Mouse (Mus musculus) embryonic facial prominence, embryonic 10.5 days (tissue): ENCODE data around the gene 1700008O03Rik. TPM values are rescaled to one million over a fixed set of nuclear protein-coding genes. Genes with fewer than 3 reads are reported as not detected.

Experiments used
- DNase-seq: peaks from one replicate; pipeline ENCODE4 v3.0.0-alpha.2; 2017; ENCODE audit warnings: low spot score
- H3K27ac ChIP-seq: fragments of 300-500 bp; sonication (generic); replicated peaks from 2 replicates; pipeline ENCODE4 v1.5.1; 2016; ENCODE audit warnings: mild to moderate bottlenecking
- H3K27me3 ChIP-seq: fragments of 300-500 bp; sonication (generic); replicated peaks from 2 replicates; pipeline ENCODE4 v1.6.1; 2016; ENCODE audit warnings: low read depth, mild to moderate bottlenecking; ENCODE audit not compliant: poor library complexity, severe bottlenecking
- H3K36me3 ChIP-seq: fragments of 300-500 bp; sonication (generic); replicated peaks from 2 replicates; pipeline ENCODE4 v1.6.1; 2016; ENCODE audit warnings: mild to moderate bottlenecking, moderate library complexity
- H3K4me1 ChIP-seq: fragments of 300-500 bp; sonication (generic); 2 replicates; pipeline ENCODE4 v1.6.1; 2016
- H3K4me3 ChIP-seq: fragments of 300-500 bp; sonication (generic); 2 replicates; pipeline ENCODE4 v1.5.1; 2016; ENCODE audit warnings: mild to moderate bottlenecking, moderate library complexity
- H3K9me3 ChIP-seq: fragments of 300-500 bp; sonication (generic); 2 replicates; pipeline ENCODE4 v1.6.1; 2016; ENCODE audit warnings: mild to moderate bottlenecking
- WGBS: fragments of 180-500 bp; shearing (Covaris S2); methylation state at CpG from one replicate; pipeline ENCODE4 v1.1.7; 2016; 5-methylcytosine and 5-hydroxymethylcytosine counted together
- polyA plus RNA-seq: library from polyadenylated mRNA; unstranded; fragments of >200 nt; fragmentation: Nextera tagmentation; extraction: Ambion mirVana; gene quantifications from 2 replicates; pipeline ENCODE4 v1.2.1, GENCODE M21; 2016

1700008O03Rik gene
- polyA plus RNA-seq, 1 experiment from 2014 or later, result 1.1 TPM

GRCm38 (mm10) chr7:44352750-44353600, 32.6 kb downstream of the 1700008O03Rik start:
- Histone ChIP-seq H3K4me1 (peaks cover 64% of the 10 kb centered on the region), H3K4me3 (peak overlapping the region; percentile 49), H3K27ac (no peak overlapping the region), H3K27me3 (peaks cover 100% of the 10 kb centered on the region), H3K36me3 (no peaks in the 10 kb centered on the region), H3K9me3 (no peaks in the 10 kb centered on the region)
- peak; percentile 45 for DNase-seq
- WGBS, result 3% methylated on average over 71 of the region's 71 CpGs

DNA sequence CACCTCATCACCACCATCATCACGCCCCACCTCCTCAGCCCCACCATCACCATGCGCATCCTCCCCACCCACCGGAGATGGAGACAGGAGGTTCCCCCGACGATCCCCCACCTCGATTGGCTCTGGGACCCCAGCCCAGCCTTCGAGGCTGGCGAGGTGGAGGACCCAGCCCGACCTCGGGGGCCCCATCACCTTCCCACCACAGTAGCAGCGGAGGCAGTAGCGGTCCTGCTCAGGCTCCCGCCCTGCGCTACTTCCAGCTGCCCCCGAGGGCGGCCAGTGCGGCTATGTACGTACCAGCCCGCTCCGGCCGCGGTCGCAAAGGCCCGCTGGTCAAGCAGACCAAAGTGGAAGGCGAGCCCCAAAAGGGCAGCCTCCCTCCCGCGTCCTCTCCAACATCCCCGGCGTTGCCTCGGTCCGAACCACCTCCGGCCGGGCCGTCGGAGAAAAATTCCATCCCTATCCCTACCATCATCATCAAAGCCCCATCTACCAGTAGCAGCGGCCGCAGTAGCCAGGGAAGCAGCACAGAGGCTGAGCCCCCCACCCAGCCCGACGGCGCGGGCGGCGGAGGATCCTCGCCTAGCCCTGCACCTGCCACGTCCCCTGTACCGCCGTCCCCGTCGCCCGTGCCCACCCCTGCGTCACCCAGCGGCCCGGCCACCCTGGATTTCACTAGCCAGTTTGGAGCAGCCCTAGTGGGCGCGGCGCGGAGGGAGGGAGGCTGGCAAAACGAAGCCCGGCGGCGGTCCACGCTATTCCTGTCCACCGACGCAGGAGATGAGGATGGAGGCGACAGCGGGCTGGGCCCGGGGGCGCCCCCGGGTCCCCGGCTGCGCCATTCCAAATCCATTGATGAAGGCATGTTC, 33.5 kb downstream of the 1700008O03Rik start:
- Histone ChIP-seq H3K27me3 (peaks cover 100% of the 10 kb centered on the region), H3K9me3 (no peaks in the 10 kb centered on the region), H3K27ac (no peak overlapping the region), H3K36me3 (no peaks in the 10 kb centered on the region), H3K4me3 (peak overlapping the region; percentile 49), H3K4me1 (peaks cover 55% of the 10 kb centered on the region)
- DNase-seq, result no peak
- 4% methylated on average over 71 of the region's 71 CpGs for WGBS

DNA sequence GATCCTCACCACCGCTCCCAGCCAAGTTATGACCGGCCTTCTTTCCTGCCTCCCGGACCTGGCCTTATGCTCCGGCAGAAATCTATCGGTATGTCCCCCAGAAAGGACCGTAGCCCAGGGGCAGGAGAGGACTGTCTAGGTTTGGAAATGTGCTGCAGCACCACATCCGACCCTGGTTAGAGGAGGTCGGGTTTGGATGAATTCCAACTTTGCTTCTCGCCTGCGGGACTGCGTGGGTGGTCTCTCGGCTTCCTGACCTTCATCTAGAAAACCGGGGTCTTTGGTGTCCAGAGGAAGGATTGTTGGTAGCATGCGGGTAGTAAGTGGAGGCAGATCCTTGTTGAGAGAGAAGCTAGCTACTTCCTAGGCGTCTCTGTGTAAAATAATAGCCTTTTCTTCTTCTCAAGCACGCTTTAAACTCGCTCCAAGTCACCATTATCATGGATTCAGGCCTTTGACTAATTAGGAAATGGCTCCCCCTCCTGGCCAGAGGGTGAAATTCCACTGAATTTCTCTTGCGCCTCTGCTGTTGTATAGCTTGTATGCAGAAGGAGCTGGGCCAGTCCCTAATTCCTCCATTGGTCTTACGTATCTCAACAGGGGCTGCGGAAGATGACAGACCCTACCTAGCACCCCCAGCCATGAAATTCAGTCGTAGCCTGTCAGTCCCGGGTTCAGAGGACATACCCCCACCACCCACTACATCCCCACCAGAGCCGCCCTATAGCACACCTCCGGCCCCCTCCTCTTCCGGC, 34.5 kb downstream of the 1700008O03Rik start:
- WGBS, result 3% methylated on average over 25 of the region's 25 CpGs
- Histone ChIP-seq H3K4me3 (peak overlapping the region; percentile 49), H3K9me3 (no peaks in the 10 kb centered on the region), H3K27ac (peak overlapping the region; percentile 32; the same call in 1 of the 2 replicates), H3K27me3 (peaks cover 100% of the 10 kb centered on the region), H3K36me3 (no peaks in the 10 kb centered on the region), H3K4me1 (peaks cover 45% of the 10 kb centered on the region)
- peak; percentile 86 for DNase-seq

- no peaks in the 10 kb centered on the region for H3K36me3 ChIP-seq
- H3K9me3 ChIP-seq, result no peaks in the 10 kb centered on the region
- H3K4me1 ChIP-seq, result peaks cover 41% of the 10 kb centered on the region
- H3K27me3 ChIP-seq, result peaks cover 99% of the 10 kb centered on the region
- no peak for DNase-seq
- H3K27ac ChIP-seq, result no peak overlapping the region
- 21% methylated on average over 3 of the region's 3 CpGs for WGBS
- H3K4me3 ChIP-seq, result no peak overlapping the region
These were observed 36.6 kb downstream of the 1700008O03Rik start for GRCm38 (mm10) chr7:44349043-44349442.

DNA sequence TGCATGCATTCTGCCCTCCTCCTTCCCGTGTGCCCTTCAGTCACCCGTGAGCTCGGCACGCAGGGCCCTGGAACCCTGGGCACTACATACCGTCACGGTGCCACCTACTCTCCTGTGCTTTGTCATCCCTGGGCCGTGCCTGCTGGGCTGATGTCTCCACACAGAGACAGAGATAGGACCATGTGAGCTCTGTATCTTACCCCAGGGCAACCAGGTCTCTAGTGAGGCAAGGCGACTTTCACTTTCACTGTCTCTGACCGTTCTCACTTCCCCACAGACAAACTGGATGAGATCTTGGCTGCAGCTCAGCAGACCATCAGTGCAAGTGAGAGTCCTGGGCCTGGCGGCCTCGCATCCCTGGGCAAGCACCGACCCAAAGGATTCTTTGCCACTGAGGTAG, 41.0 kb downstream of the 1700008O03Rik start:
- Histone ChIP-seq H3K36me3 (no peaks in the 10 kb centered on the region), H3K9me3 (no peaks in the 10 kb centered on the region), H3K27me3 (peaks cover 98% of the 10 kb centered on the region), H3K27ac (no peak overlapping the region), H3K4me1 (peaks cover 11% of the 10 kb centered on the region), H3K4me3 (no peak overlapping the region)
- DNase-seq, result no peak
- WGBS, result 69% methylated on average over 12 of the region's 12 CpGs

DNA sequence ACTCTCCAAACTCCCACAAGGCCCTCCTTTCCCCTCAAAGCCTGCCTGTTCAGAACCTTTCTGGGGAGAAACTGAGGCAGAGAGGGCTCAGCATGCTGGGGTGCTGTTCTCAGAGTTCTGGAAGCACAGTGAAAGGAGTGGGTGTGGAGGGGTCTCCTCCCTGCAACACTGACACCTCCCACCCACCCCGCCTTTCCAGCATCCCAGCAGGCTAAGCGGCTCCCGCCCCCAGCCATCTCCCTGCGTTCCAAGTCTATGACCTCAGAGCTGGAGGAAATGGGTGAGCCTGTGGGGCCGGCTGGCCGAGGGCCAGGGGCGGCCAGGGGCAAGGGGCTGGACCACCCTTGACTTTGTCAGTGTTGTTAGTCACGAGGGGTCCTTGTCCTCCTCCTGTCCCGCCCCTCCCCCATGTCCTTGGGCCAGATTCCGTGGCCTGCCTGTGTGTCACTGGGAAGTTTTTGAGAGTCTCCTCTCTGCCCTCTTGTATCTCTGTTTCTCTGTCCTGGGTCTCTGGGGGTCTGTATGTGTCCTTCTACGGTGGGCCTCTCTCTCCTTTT, 42.1 kb downstream of the 1700008O03Rik start:
- Histone ChIP-seq H3K27ac (no peak overlapping the region), H3K27me3 (peaks cover 98% of the 10 kb centered on the region), H3K9me3 (no peaks in the 10 kb centered on the region), H3K4me3 (no peak overlapping the region), H3K36me3 (no peaks in the 10 kb centered on the region), H3K4me1 (peaks cover 11% of the 10 kb centered on the region)
- no peak for DNase-seq
- WGBS, result 28% methylated on average over 11 of the region's 11 CpGs

GRCm38 (mm10) chr7:44341714-44342113, 43.9 kb downstream of the 1700008O03Rik start:
- Histone ChIP-seq H3K4me1 (peaks cover 16% of the 10 kb centered on the region), H3K9me3 (no peaks in the 10 kb centered on the region), H3K27ac (no peak overlapping the region), H3K4me3 (no peak overlapping the region), H3K27me3 (peaks cover 98% of the 10 kb centered on the region), H3K36me3 (no peaks in the 10 kb centered on the region)
- WGBS, result 68% methylated on average over 5 of the region's 5 CpGs
- no peak for DNase-seq

DNA sequence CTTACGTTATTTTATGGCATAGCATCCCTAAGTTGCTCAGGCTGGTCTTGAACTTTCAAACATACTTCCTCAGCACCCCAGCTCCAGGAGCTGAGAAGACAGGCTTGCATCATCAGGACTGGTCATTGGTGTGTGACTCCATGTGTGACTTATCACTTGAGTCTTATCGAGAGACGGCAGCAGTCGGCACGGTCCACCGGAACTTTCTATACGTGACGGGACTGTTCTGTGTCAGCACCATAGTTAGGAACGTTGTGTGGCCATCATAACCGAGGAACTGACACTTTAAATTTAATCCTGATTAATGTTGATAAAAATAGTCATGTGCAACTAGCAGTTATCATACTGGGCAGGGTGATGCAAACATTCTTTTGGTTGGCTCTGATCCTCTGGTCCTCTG, 44.5 kb downstream of the 1700008O03Rik start:
- 87% methylated on average over 10 of the region's 10 CpGs for WGBS
- no peak for DNase-seq
- Histone ChIP-seq H3K4me3 (no peak overlapping the region), H3K27me3 (peaks cover 98% of the 10 kb centered on the region), H3K4me1 (peaks cover 22% of the 10 kb centered on the region), H3K27ac (no peak overlapping the region), H3K36me3 (no peaks in the 10 kb centered on the region), H3K9me3 (no peaks in the 10 kb centered on the region)

DNA sequence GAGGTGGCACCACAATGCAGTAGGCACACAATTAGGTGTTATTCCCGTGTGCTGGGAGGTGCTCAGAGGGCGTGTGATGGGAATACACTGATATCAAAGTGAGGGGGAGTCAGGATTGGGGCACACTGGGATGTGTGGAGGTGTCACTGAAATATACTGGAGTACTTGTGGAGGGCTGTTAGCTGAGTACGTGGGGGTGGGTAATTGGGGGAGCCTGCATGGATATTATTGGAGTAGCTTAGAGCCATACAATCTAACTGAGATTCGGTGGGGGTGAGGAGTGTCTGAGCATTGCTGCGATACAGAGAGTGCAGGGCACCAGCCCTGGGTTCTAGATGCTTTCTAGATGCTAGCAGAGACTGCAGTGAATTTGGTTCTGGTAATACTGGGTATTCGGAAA, 45.4 kb downstream of the 1700008O03Rik start:
- DNase-seq, result no peak
- Histone ChIP-seq H3K4me1 (peaks cover 31% of the 10 kb centered on the region), H3K36me3 (no peaks in the 10 kb centered on the region), H3K27ac (no peak overlapping the region), H3K4me3 (no peak overlapping the region), H3K9me3 (no peaks in the 10 kb centered on the region), H3K27me3 (peaks cover 99% of the 10 kb centered on the region)
- WGBS, result 68% methylated on average over 6 of the region's 6 CpGs

DNA sequence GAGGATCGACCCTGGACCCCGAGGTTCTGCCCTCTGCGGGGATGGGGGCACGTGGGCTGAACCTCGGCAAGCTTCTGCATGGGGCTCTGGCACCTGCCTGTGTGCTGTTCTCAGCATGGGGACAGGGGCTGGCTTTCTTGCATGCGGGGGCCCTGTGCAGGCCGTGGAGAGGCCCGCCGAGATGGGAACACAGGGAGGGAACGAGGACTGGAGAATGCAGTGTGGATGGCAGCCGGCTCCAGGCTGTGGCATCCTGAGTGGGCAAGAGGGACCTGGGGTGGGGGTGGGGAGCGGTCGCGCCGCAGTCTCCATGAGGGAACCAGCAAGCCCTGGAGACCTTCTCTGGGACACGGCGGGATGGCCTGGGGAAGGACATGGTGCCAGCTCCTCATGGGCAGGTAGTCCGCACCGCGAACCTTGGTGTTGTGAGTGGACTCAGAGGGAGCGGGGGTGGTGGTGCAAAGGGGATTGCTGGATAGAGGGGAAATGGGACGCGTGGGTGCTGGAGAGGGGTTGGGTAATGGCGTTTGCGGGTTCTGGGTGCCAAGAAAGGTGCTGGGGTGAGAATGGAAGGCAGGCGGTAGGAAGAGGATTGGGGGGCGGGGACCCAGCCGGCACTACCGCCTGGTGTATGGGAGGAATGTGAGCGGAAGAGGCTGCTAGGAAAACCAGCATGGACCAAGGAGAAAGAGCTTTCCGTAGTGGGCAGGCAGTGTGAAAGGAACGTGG, 48.3 kb downstream of the 1700008O03Rik start:
- no peak for DNase-seq
- no peaks in the 10 kb centered on the region for H3K36me3 ChIP-seq
- H3K27ac ChIP-seq, result no peak overlapping the region
- peaks cover 95% of the 10 kb centered on the region for H3K27me3 ChIP-seq
- H3K9me3 ChIP-seq, result no peaks in the 10 kb centered on the region
- H3K4me1 ChIP-seq, result peaks cover 23% of the 10 kb centered on the region
- H3K4me3 ChIP-seq, result peak overlapping the region; percentile 61; the same call in 1 of the 2 replicates
- WGBS, result 3% methylated on average over 32 of the region's 32 CpGs
